Mouse (Mus musculus): ENCODE results near the gene Esrrb.
A peak's percentile ranks its signal among the peaks of the same experiment; 100 is the strongest.

Esrrb gene

DNA sequence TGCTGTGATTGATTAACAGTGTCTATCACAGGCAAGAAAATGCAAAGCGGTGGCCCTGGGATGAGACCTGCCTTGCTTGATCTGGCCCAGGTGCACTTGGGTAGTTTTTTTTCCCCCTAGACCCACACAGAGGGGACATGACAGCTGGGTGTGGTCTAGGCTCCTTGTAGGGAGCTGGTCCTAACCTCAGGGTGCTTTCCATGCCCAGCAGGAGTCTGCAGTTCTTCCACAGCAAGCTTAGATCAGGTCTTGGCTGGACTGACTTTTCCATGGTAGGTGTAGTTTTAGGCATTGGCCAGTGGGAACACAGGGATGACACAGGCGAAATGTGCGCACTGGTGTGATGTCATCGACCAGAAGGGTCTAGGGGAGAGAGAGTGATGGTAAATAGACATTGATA, 136.2 kb downstream of the Esrrb start:
- no peak for DNase-seq (ENCODE audit: low spot score in 2 of 2)

DNA sequence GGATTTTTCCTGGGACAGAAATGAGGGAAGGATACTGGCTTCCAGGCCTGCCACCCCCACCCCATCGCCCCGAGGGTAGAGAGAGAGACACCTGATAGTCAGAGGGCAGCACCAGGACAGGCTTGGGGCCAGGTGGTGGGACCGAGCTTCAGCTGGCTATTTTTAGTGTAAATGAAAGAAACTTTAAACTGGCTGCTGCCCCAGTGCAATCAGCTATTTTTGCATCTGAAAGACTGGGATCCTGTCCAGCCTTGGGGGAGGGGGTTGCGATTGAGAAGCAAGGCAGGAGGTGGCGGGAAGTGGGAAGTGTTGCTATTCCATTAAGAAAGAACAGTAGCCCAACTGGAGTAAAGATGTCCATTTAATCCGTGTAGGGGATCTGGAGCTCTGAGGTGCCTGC, 137.8 kb downstream of the Esrrb start:
- DNase-seq (ENCODE audit: low spot score in 2 of 2): peak in 1 of 2 experiments; percentile 36

DNA sequence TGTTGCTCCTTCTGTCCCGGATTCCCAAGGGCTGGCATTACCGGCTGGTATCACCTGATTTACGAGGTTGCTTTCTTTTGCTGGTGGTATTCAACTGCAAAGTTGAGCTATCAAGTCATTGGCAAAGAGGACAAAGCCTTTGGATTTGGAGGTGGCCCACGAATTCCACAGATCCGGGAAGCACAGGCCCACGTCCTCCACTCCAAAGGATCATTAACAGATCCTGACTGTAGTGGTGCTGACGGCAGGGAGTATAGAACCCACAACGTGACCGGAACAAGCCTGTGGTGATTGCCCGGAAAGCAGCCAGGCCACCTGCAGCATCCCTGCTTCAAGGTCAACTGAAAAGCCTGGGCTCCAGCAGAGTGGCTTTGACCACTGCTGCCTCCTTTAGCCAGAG, 140.8 kb downstream of the Esrrb start:
- no peak for DNase-seq (ENCODE audit: low spot score in 2 of 2)

DNA sequence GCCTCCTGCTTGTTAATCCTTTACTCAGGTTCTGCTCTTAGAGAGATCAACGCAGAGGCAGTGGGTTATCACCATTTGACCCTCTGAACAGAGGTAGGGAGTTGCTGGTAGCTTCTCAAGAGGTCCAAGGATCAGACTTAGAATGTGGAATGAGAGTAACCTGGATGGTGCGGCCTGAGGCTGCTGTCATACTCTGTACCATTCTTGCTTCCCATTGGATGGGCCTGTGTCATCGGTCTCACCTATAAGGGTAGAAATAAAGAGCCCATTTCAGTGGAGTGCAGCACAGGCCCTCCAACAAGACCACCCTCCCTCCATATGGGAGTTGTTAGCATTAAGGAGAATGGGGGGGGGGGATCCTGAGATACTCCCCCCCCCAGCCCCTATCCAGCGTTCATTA, 143.0 kb downstream of the Esrrb start:
- DNase-seq (ENCODE audit: low spot score in 2 of 2): no peak

DNA sequence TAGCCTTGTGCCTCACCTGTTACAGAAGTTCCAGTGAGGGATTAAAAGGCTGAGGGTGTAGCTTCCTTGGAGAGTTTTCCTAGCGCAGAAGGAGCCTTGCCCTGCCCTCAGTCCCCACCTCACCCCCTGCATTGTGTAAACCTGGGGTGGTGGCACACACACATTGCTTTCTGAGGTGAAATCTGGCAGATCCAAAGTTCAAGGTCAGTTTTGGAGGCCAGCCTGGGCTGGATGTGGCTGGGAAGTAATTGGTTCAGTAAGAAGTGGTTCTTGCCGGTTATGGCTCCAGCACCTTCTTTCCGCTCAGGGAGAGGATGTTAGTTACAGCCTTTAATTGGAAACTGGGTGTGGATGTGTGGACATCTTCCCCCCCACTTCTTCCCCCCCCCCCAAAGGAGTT, 143.4 kb downstream of the Esrrb start:
- no peak for DNase-seq (ENCODE audit: low spot score in 2 of 2)

- no peak for DNase-seq (ENCODE audit: low spot score in 2 of 2)
These were observed 146.8 kb downstream of the Esrrb start for GRCm38 (mm10) chr12:86507741-86508140.

DNA sequence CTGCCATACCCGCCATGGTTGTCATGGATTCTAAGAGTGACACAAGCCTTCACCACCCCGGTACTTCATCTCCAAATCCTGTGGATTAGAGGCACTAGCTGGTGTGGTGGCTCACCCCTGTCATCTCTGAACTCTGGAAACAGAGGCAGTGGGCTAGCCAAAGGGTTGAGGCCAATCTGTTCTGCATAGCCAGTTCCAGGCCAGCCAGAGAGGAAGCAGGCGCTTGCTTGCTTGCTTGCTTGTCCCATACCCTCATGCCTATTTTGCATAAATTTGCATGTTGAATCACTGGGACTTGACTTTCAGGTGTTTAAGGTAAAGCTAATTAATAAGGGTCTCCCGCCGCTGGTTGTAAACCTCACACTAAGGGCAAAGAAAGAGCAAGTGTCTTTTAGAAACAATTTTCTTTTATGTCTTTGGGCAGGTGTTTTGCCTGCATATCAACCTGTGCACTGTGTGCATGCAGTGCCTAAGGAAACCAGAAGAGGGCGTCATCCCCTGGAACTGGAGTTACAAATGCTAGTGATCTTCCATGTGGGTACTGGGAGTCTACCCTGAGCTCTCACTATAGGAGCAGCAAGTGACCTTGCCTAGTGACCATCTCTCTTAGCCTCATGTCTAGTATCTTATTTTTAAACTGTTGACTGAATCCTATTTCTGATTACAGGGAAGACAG, 147.5 kb downstream of the Esrrb start:
- DNase-seq (ENCODE audit: low spot score in 2 of 2): no peak

DNA sequence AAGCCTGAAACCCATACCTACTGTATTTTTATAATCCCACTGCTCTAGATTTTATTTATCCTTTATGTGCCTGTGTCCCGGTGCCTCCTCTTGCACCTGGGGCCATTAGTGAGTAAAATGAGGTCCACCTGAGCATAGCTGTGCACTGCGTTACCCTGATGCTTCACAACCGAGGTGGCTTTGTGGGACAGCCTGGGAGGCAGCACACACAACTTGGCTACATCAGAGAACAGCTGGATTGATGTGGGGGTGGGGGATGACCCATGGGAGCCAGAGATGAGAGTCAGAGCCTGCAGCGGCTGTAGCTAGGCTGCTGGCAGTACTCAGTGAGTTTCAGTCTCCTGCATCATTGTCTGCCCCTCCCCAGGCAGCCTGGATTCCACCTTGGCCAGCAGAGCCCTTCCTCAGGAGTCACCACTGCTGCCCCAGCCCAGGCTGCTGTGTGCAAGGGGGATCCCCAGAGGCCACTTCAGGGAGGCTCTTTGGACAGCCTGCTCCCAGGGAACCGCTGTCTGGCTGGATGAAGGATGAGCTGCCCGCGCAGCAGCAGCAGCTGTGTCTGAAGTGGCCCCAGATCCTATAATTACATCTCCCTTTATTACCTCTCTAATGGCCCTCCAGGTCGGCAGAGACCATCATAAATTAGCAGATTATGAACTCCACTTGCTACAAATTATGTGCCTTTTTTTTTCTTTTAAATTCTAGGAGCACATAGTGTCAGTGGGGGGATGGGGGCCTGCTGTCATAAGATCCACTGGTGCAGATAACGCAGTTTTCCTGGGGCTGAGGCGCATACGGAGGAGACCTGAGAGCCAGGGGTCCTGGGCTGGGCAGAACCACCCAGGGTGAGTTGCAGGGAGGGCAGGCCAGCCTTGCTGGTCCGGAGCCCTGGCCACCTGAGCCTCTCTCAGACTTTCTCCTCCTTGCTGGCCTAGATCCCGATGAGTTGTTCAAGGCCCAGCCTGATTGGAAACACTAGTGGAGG, 148.7 kb downstream of the Esrrb start:
- no peak for DNase-seq (ENCODE audit: low spot score in 2 of 2)

DNA sequence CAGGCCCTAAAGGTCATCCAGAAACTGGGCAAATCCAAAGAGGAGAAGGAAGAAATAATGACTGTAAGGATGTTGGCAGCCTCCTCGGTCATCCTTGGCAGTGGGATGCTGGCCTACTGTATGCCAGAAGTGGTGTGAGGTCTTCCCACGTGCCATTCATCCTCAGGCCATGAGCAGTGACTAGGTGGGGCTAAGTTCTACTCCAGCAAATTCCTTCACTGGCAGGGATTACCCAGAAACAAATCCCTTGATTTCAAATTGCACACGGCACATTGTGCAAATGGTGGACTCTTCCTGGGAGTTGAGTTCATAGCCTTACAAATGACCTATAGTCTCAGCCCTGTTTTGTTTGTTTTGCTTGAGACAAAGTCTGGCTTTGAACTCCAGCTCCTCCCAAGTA, 151.4 kb downstream of the Esrrb start:
- no peak for DNase-seq (ENCODE audit: low spot score in 2 of 2)

DNA sequence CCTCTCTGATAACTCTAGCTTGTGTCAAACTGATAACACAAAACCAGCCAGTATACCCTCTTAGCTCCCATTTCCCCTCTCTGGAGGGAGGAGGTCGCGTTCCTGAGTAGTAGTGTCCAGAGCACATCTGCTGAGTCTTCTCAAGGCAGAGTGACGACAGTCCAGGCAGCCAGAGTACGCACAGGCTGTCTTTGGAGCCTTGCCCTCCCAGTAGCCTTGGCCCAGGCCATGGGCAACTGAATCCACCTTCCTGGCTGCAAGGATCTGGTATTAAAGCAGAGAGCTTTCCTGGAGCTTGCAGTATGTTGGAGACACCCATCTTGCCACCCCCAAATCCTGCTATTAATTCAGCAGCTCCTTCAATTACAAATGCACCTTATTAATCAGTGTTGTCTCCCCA, 152.7 kb downstream of the Esrrb start:
- DNase-seq (ENCODE audit: low spot score in 2 of 2): no peak

DNA sequence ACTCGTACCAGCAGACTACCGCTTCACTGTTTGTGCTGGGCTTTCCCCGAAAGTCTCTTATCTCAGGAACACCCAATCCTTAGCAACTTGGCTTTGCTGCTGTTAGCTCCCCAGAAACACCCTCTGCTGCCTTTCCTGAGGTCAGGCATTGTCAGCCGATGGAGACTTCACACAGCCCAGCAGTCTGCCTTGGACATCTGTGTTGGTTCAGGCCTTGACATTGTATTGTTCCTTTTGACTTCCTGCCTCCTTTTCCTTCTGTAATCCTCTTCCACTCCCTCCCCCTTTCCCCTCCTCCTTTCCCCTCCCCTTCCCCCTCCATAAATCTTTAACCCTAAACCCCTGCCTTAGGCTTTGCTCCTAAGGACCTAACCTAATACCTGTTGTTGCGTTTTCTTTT, 155.7 kb downstream of the Esrrb start:
- DNase-seq (ENCODE audit: low spot score in 2 of 2): no peak

GRCm38 (mm10) chr12:86517721-86518120, 156.8 kb downstream of the Esrrb start:
- no peak for DNase-seq (ENCODE audit: low spot score in 2 of 2)

DNA sequence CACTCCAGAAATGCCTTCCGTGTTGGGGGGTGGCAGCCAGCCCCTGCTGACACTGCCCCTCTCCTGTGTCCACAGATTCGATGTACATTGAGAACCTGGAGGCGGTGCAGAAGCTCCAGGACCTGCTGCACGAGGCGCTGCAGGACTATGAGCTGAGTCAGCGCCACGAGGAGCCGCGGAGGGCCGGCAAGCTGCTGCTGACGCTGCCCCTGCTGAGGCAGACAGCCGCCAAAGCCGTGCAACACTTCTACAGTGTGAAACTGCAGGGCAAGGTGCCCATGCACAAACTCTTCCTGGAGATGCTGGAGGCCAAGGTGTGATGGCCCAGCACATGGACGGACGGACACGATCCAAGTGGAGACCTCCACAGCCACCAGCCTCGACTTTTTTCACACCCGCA, 157.8 kb downstream of the Esrrb start:
- DNase-seq (ENCODE audit: low spot score in 2 of 2): peak in 1 of 2 experiments; percentile 47

GRCm38 (mm10) chr12:86534283-86534682, 173.4 kb downstream of the Esrrb start:
- peak in 1 of 2 experiments; percentile 55 for DNase-seq (ENCODE audit: low spot score in 2 of 2)

DNA sequence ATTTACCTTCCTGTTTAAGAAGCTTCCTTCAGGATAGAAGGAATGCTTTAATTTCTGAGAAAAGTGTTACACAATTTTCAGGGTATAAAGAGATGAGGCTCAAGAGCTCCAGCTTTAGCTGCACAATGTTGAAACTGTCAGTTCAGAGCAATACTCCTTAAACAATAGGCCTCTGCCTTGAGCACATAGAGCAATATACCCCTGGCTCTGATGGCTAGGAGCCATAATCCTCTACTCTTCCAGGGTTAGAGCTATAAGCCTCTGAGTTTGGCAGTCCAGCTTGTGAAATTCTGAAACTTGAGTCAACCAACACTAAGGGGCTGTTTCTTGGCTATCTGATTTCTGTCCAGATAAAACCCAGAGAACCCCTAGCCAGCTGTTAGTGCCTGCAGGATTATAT, 176.9 kb downstream of the Esrrb start:
- no peak for DNase-seq (ENCODE audit: low spot score in 2 of 2)

GRCm38 (mm10) chr12:86538711-86539110, 177.8 kb downstream of the Esrrb start:
- no peak for DNase-seq (ENCODE audit: low spot score in 2 of 2)

GRCm38 (mm10) chr12:86539511-86539910, 178.6 kb downstream of the Esrrb start:
- no peak for DNase-seq (ENCODE audit: low spot score in 2 of 2)

GRCm38 (mm10) chr12:86547808-86548207, 186.9 kb downstream of the Esrrb start:
- DNase-seq (ENCODE audit: low spot score in 2 of 2): no peak

- no peak for DNase-seq (ENCODE audit: low spot score in 2 of 2)
These were observed 192.1 kb downstream of the Esrrb start for GRCm38 (mm10) chr12:86553037-86553436.

DNA sequence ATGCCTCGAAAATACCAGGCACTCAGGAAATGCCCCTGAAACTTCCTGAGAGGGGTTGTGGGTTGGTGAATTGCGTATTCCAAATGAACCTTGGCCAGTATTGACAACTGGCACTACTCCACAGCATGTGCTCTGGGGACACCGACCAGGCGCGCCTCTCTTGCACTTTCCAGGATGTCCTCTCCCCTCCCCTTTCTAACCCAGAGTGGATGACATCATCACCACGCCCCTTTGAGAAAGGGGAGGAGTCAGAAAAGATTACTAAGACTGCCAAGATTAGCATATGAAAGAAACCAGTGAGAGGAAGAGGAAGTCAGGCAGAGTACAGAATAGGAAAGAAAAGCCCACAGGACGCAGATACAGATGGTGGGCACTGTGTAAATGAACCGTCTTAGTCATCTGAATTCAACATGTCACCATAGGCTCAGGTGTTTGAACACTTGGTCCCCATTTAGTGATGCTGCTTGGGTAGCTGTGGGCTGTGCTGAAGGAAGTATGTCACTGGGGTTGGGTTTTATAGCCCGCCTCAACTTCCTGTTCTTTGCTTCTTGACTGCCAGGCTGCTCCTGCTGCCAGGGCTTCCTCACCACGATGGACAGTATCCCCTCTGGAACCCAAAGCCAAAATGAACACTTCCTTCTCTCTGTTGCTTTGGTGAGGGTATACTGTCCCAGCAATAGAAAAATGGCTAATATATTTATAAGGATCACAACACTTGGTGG, 196.0 kb downstream of the Esrrb start:
- no peak for DNase-seq (ENCODE audit: low spot score in 2 of 2)

DNA sequence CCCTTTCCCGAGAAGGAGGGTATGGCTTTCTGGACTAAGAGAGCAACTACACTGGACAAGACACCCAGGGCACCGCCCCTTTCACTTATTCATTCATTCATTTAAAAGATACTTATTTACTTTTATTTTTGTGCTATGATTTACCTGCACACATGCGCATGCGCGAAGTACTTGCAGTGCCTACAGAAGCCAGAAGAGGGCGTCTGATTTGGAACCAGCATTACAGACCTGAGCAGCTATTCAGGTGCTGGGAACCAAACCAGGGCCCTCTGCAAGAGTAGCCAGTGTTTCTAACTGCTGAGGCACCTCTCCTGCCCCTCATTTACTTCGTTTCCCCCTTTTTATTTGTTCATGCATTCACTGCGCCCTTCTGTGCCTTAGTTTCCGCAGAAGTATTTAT, 198.0 kb downstream of the Esrrb start:
- no peak for DNase-seq (ENCODE audit: low spot score in 2 of 2)

- no peak for DNase-seq (ENCODE audit: low spot score in 2 of 2)
These were observed 201.8 kb downstream of the Esrrb start for GRCm38 (mm10) chr12:86562705-86563104.
